Mouse (Mus musculus) layer of hippocampus, postnatal 14 days (tissue): ENCODE results near the gene Ap2m1. TPM values are rescaled to one million over a fixed set of nuclear protein-coding genes. Genes with fewer than 3 reads are reported as not detected.

ENCODE experiments used
- DNase-seq, 2 experiments: peaks; one replicate each; pipeline ENCODE4 v3.0.0; 2021 to 2022; ENCODE audit warnings: low spot score in 2 of 2, mixed read lengths in 1 of 2
- total RNA-seq, 2 experiments: library from RNA; stranded (reverse); gene quantifications; 2 replicates each; pipeline ENCODE4 v1.2.3; 2021

The Ap2m1 gene
- total RNA-seq, 2 experiments from 2014 or later = 893 to 941 TPM

- no peak for DNase-seq
Measured at GRCm38 (mm10) chr16:20591076-20591705, 55.9 kb downstream of the Ap2m1 start.

Other genes with a start within 250 kb of the Ap2m1 start
- 10 to 100 TPM; 57.8 to 67.6 TPM for gene Parl, start 233.1 kb upstream of the Ap2m1 start, total RNA-seq
- gene Cyp2ab1, start 210.1 kb upstream of the Ap2m1 start, total RNA-seq = not detected
- gene Abcc5, start 109.1 kb upstream of the Ap2m1 start, total RNA-seq = 100 to 1,000 TPM; 175 to 193 TPM
- 10 to 100 TPM; 51.7 to 54.1 TPM for gene Eif2b5, start 36.7 kb upstream of the Ap2m1 start, total RNA-seq
- gene Dvl3, start 18.5 kb upstream of the Ap2m1 start, total RNA-seq = 10 to 100 TPM; 77.2 to 78.9 TPM
- gene Abcf3, start 13.1 kb downstream of the Ap2m1 start, total RNA-seq = 10 to 100 TPM; 82.8 to 87.9 TPM
- gene Vwa5b2, start 54.0 kb downstream of the Ap2m1 start, total RNA-seq = 10 to 100 TPM; 30.8 to 43.6 TPM
- gene Eef1akmt4, start 76.1 kb downstream of the Ap2m1 start, total RNA-seq = 1 to 10 TPM; 1.7 to 3.6 TPM
- not detected for gene Gm49333, start 76.1 kb downstream of the Ap2m1 start, total RNA-seq
- 10 to 100 TPM; 12.3 to 14.1 TPM for gene Alg3, start 76.3 kb downstream of the Ap2m1 start, total RNA-seq
- 100 to 1,000 TPM; 118 to 125 TPM for gene Camk2n2, start 85.8 kb downstream of the Ap2m1 start, total RNA-seq
- gene Ece2, start 94.3 kb downstream of the Ap2m1 start, total RNA-seq = 10 to 100 TPM; 27.2 to 30.8 TPM
- gene Psmd2, start 116.2 kb downstream of the Ap2m1 start, total RNA-seq = 100 to 1,000 TPM; 239 to 245 TPM
- gene Eif4g1, start 132.8 kb downstream of the Ap2m1 start, total RNA-seq = 100 to 1,000 TPM; 336 to 340 TPM
- gene Fam131a, start 157.8 kb downstream of the Ap2m1 start, total RNA-seq = 100 to 1,000 TPM; 432 to 446 TPM
- gene Polr2h, start 182.2 kb downstream of the Ap2m1 start, total RNA-seq = 10 to 100 TPM; 22.4 to 25.7 TPM
- 10 to 100 TPM; 49.9 to 60.4 TPM for gene Clcn2, start 182.3 kb downstream of the Ap2m1 start, total RNA-seq
- gene Chrd, start 197.6 kb downstream of the Ap2m1 start, total RNA-seq = 10 to 100 TPM; 36.4 to 45.8 TPM
- 1 to 10 TPM; 5.0 to 5.9 TPM for gene Thpo, start 199.0 kb downstream of the Ap2m1 start, total RNA-seq